Mouse (Mus musculus): Measurements from ENCODE around the gene Saa2. TPM values are rescaled to one million over a fixed set of nuclear protein-coding genes. Genes with fewer than 3 reads are reported as not detected.

Saa2 gene
- total and polyA plus RNA-seq, 2 experiments from 2014 or later, result not detected

DNA sequence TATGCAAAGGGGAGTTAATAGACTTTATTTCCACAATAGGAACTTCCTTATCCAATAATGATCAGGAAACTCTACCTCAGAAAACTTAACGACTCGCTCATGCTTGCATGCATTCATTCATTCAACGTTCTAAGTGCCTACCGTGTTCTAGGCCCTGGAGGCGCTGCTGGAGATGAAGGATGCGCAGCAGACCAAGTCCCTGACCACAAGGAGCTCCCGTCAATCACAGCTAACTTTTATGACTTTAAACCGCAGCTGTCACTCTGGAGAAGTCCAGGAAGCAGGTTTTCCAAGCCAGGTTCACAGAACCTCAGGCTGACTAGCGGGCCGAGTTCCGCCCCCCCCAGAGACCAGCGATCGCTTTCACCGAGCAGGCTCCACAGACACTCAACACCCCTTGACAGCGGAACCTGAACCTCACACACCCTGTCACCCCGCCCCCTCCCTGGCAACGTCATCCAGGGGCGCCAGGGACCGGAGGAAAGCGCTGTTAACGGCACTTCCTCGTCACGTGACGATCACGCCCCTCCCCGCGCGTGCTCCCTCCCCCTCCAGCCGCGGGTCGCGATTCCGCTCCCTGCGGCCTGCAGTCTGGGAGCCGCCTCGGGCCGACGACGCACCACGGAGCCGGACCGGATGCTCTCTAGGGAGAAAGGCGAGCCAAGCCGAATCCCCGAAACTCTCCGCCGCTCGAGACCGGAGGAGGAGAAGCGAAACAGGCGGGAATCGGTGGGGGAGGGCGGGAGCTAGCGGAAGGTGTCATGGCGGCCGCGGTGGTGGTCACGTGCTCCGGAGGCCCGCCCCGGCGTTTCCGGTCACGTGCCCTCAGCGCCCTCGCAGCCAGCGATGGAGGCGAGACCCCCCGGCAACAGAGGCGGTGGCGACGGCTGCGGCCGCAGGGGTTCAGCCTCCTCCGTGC is 44.0 kb downstream of the Saa2 start, which contains the start of the genes Hps5 and Gtf2h1:
Gene Hps5, minus strand, starts transcription at position 778 of the 919 bp plus-strand sequence.
Gene Gtf2h1, plus strand, starts transcription at position 817 of the 919 bp plus-strand sequence.
- peak; percentile 98 for ATAC-seq
- no peaks in the 10 kb centered on the region for H3K9me3 ChIP-seq (ENCODE audit: low read length)
- peaks cover 16% of the 10 kb centered on the region for H3K4me1 ChIP-seq (ENCODE audit: insufficient read depth)
- 1% methylated on average over 74 of the region's 75 CpGs for WGBS
- no peaks in the 10 kb centered on the region for H3K27me3 ChIP-seq (ENCODE audit: insufficient read depth, low read length)
- peak within 1 kb of the TSS; percentile 94 for H3K9ac ChIP-seq
- DNase-seq, result peak; percentile 97
- TF ChIP-seq CTCF (IDR thresholded peaks at IDR 0.05; ENCODE audit: low read depth), result no peak
- peak within 1 kb of the TSS; percentile 97 for H3K4me3 ChIP-seq (ENCODE audit: low read depth, low read length)
- H3K4me2 ChIP-seq (ENCODE audit: low read depth), result peak within 1 kb of the TSS; percentile 91
- peaks cover 11% of the 10 kb centered on the region for H3K36me3 ChIP-seq (ENCODE audit: insufficient read depth)
- H3K27ac ChIP-seq (ENCODE audit: low read depth, low read length), result peak within 1 kb of the TSS; percentile 91

DNA sequence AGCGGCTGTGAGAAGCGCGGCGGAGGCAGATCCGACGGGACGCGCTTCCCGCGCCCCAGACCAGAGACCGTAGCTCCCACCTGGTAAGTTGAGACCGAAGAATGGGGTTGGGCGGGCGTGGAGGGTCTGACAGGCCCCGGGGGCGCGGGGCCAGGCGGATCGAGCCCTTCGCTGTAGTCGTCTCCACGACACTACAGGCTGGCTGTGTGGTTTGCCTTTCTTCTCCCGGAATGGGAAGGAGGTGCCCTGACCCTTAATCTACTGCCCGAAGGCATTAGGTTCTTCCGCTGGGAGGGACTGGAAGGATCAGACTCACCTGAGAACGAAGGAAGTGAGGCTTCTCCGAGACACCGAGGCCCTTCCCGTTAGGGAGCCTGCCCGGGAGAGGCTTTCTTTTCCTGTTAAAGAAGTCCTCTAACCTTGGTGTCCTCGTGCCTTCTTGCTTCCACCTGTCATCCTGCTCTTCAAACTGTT is 44.7 kb downstream of the Saa2 start:
- under 1% methylated on average over 31 of the region's 31 CpGs for WGBS
- Histone ChIP-seq H3K4me1 (ENCODE audit: insufficient read depth) (peaks cover 16% of the 10 kb centered on the region), H3K4me3 (ENCODE audit: low read depth, low read length) (peak overlapping the region; percentile 97), H3K27me3 (ENCODE audit: insufficient read depth, low read length) (no peaks in the 10 kb centered on the region), H3K27ac (ENCODE audit: low read depth, low read length) (peak overlapping the region; percentile 91; the same call in 1 of the 2 replicates), H3K9ac (peak overlapping the region; percentile 94), H3K9me3 (ENCODE audit: low read length) (no peaks in the 10 kb centered on the region), H3K4me2 (ENCODE audit: low read depth) (peak overlapping the region; percentile 91), H3K36me3 (ENCODE audit: insufficient read depth) (peaks cover 14% of the 10 kb centered on the region)
- ATAC-seq, result peak; percentile 48
- DNase-seq, result peak; percentile 4
- TF ChIP-seq CTCF (IDR thresholded peaks at IDR 0.05; ENCODE audit: low read depth), result no peak

DNA sequence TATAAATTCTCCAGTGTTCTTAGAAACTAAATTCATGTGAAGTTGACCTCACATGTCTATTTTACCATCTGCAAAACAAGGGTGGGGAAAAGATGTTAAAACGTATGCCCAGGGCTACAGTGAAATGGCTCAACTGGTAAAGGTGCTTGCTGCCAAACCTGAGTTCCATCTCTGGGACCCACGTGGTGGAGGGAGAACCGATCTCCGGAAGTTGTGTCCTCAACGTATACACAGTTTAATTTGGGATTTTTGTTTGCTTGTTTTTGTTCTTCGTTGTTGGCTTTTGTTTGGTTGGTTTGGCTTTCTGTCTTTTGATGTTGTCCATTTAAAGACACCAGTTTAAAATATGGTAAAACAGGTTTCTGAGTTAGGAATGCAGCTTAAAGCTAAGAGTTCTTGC is 45.2 kb downstream of the Saa2 start:
- DNase-seq (no peak), ATAC-seq (no peak)
- H3K9me3 ChIP-seq (ENCODE audit: low read length), result no peaks in the 10 kb centered on the region
- peaks cover 18% of the 10 kb centered on the region for H3K36me3 ChIP-seq (ENCODE audit: insufficient read depth)
- no peaks in the 10 kb centered on the region for H3K27me3 ChIP-seq (ENCODE audit: insufficient read depth, low read length)
- H3K4me2 ChIP-seq (ENCODE audit: low read depth), result peak overlapping the region; percentile 91
- TF ChIP-seq CTCF (IDR thresholded peaks at IDR 0.05; ENCODE audit: low read depth), result no peak
- 65% methylated on average over 6 of the region's 6 CpGs for WGBS
- no peak overlapping the region for H3K27ac ChIP-seq (ENCODE audit: low read depth, low read length)
- peaks cover 16% of the 10 kb centered on the region for H3K4me1 ChIP-seq (ENCODE audit: insufficient read depth)
- peak overlapping the region; percentile 97 for H3K4me3 ChIP-seq (ENCODE audit: low read depth, low read length)
- H3K9ac ChIP-seq, result peak overlapping the region; percentile 94

Other genes with a start within 250 kb of the Saa2 start
- 50.7 and 54.5 TPM in 2 replicates for gene Sergef, start 112.0 kb upstream of the Saa2 start, total RNA-seq (2014; rRNA removed)
- gene Sergef, start 112.0 kb upstream of the Saa2 start, polyA plus RNA-seq (2015; fragmentation: Nextera tagmentation; extraction: Ambion mirVana), result 40.4 and 46.9 TPM in 2 replicates
- 1.3 and 3.6 TPM in 2 replicates for gene Tph1, start 79.3 kb upstream of the Saa2 start, total RNA-seq (2014; rRNA removed)
- 0.99 and 1.9 TPM in 2 replicates for gene Tph1, start 79.3 kb upstream of the Saa2 start, polyA plus RNA-seq (2015; fragmentation: Nextera tagmentation; extraction: Ambion mirVana)
- gene Saal1, start 41.1 kb upstream of the Saa2 start, total RNA-seq (2014; rRNA removed), result 14.3 and 16.2 TPM in 2 replicates
- gene Saal1, start 41.1 kb upstream of the Saa2 start, polyA plus RNA-seq (2015; fragmentation: Nextera tagmentation; extraction: Ambion mirVana), result 13.3 and 14.4 TPM in 2 replicates
- not detected in 2 replicates for gene Saa3, start 36.1 kb upstream of the Saa2 start, total RNA-seq (2014; rRNA removed)
- gene Saa3, start 36.1 kb upstream of the Saa2 start, polyA plus RNA-seq (2015; fragmentation: Nextera tagmentation; extraction: Ambion mirVana), result 0.35 TPM in 1 of 2 replicates, not detected in the other
- gene Saa4, start 19.2 kb upstream of the Saa2 start, total RNA-seq (2014; rRNA removed), result not detected in 2 replicates
- gene Saa4, start 19.2 kb upstream of the Saa2 start, polyA plus RNA-seq (2015; fragmentation: Nextera tagmentation; extraction: Ambion mirVana), result not detected in 2 replicates
- gene Saa1, start 8.8 kb upstream of the Saa2 start, total RNA-seq (2014; rRNA removed), result not detected in 2 replicates
- 0.36 TPM in 1 of 2 replicates, not detected in the other for gene Saa1, start 8.8 kb upstream of the Saa2 start, polyA plus RNA-seq (2015; fragmentation: Nextera tagmentation; extraction: Ambion mirVana)
- 17.1 and 24.5 TPM in 2 replicates for gene Hps5, start 44.3 kb downstream of the Saa2 start, total RNA-seq (2014; rRNA removed)
- 5.6 and 6.9 TPM in 2 replicates for gene Hps5, start 44.3 kb downstream of the Saa2 start, polyA plus RNA-seq (2015; fragmentation: Nextera tagmentation; extraction: Ambion mirVana)
- 58.2 and 60.1 TPM in 2 replicates for gene Gtf2h1, start 44.3 kb downstream of the Saa2 start, total RNA-seq (2014; rRNA removed)
- gene Gtf2h1, start 44.3 kb downstream of the Saa2 start, polyA plus RNA-seq (2015; fragmentation: Nextera tagmentation; extraction: Ambion mirVana), result 39.0 and 42.1 TPM in 2 replicates
- gene Ldha, start 89.7 kb downstream of the Saa2 start, total RNA-seq (2014; rRNA removed), result 373 and 414 TPM in 2 replicates
- gene Ldha, start 89.7 kb downstream of the Saa2 start, polyA plus RNA-seq (2015; fragmentation: Nextera tagmentation; extraction: Ambion mirVana), result 753 and 790 TPM in 2 replicates
- not detected in 2 replicates for gene Ldhc, start 109.4 kb downstream of the Saa2 start, total RNA-seq (2014; rRNA removed)
- gene Ldhc, start 109.4 kb downstream of the Saa2 start, polyA plus RNA-seq (2015; fragmentation: Nextera tagmentation; extraction: Ambion mirVana), result not detected in 2 replicates
- 143 and 147 TPM in 2 replicates for gene Tsg101, start 168.2 kb downstream of the Saa2 start, total RNA-seq (2014; rRNA removed)
- 384 and 404 TPM in 2 replicates for gene Tsg101, start 168.2 kb downstream of the Saa2 start, polyA plus RNA-seq (2015; fragmentation: Nextera tagmentation; extraction: Ambion mirVana)
- gene Uevld, start 206.7 kb downstream of the Saa2 start, total RNA-seq (2014; rRNA removed), result 9.2 and 12.0 TPM in 2 replicates
- 3.2 and 4.6 TPM in 2 replicates for gene Uevld, start 206.7 kb downstream of the Saa2 start, polyA plus RNA-seq (2015; fragmentation: Nextera tagmentation; extraction: Ambion mirVana)
- gene Gm9999, start 231.8 kb downstream of the Saa2 start, total RNA-seq (2014; rRNA removed), result not detected in 2 replicates
- not detected in 2 replicates for gene Gm9999, start 231.8 kb downstream of the Saa2 start, polyA plus RNA-seq (2015; fragmentation: Nextera tagmentation; extraction: Ambion mirVana)

Measured in forebrain, postnatal 0 days (tissue).